Mouse (Mus musculus): Measurements from ENCODE around the gene Tmem131l. TPM values are rescaled to one million over a fixed set of nuclear protein-coding genes. Genes with fewer than 3 reads are reported as not detected.

Gene Tmem131l
- polyA plus RNA-seq, 1 experiment from 2014 or later, result 37.5 TPM

DNA sequence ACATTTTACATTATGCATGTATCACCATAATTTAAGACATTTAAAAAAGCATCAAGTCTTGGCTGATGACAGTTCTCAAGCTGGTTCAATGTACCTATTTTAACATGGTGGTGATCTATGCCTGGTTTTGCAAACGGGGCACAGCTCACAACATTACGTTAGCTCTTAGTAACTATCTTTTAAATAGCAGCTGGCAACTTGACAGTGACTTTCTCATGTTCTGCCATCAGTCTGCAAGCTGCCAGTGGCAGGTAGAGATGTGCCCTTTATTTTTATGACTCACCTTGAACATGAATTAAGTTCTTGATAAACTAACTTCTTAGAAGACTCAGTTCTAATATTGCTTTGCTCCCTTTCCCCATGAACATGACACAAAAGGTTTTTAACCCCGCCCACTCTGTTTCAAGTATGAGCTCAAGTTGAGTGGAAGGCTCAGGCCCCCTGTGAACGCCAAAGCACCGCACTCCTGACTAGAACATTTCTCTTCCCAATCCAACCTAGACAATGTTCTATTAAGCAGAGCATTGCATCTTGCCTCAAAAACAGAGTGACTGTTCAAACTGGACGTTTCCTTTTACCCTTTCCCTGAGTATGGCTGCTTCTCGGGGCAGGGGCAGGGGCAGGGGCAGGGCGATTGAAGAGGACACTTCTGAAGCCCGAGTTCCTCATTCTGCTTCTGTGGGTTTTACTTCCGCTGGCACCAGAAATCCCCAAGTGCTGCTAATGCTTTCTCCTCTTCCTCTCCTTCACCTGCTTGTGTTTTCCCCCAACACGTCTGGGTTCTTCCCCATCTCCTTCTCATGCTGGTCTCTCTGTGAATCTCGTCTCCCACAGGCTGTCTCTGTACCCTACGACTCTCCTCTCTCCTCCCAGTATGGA, 29.1 kb upstream of the Tmem131l start:
- Histone ChIP-seq H3K27me3 (no peaks in the 10 kb centered on the region), H3K27ac (no peak overlapping the region), H3K4me1 (no peaks in the 10 kb centered on the region), H3K9me3 (replicated peaks) (no peaks in the 10 kb centered on the region), H3K36me3 (no peaks in the 10 kb centered on the region), H3K4me2 (no peak overlapping the region), H3K4me3 (replicated peaks) (no peak overlapping the region), H3K9ac (no peak overlapping the region)
- 82% methylated on average over 13 of the region's 13 CpGs for WGBS
- ATAC-seq (replicated peaks; ENCODE audit: low FRiP score), result no peak

DNA sequence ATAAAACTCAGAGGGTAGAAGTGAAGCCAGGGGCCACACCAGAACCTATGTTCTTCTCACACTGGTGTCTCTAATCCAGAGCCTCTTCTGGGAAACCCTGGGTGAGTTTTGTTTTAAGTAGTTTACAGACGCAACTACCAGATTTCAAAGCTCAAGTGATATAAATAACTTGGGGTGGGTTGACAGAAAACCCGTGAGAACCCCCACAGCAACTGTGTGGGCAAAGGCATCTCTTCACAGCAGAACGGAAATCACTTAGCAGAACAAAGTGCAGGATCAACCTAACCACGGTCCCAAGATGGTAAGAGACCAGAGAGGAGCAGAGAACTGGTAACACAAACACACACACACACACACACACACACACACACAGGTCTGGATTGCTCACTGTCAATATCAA, 25.9 kb upstream of the Tmem131l start:
- Histone ChIP-seq H3K4me2 (no peak overlapping the region), H3K36me3 (no peaks in the 10 kb centered on the region)
- ATAC-seq (replicated peaks; ENCODE audit: low FRiP score), result no peak

DNA sequence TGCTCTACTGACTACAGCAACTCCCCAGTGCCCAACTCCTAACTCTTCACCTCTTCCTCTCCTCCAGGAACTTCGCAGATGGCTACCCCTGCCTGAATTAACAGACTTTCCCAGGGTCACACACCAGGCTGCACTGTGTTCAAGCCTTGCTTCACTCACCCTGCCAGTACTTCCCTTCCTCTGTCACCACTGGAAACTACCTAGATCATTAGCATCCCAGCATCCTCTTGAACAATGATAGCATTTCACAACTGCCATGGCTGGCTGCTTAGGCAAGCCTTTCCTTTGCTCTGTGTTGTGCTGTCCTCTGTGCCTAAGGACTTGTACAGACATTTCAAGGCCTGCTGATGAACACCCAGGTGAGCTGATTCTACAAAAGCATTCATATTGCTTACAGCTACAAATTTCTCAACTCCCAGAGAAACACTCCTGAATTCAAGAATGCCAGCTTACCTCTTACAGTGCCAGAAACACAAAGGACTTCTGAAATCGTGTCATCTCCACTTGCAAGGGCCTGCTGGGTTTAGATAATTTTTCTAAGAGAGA, 23.5 kb upstream of the Tmem131l start:
- Histone ChIP-seq H3K27me3 (no peaks in the 10 kb centered on the region), H3K4me2 (no peak overlapping the region), H3K36me3 (no peaks in the 10 kb centered on the region), H3K4me1 (peaks cover 13% of the 10 kb centered on the region), H3K9me3 (replicated peaks) (no peaks in the 10 kb centered on the region), H3K9ac (no peak overlapping the region), H3K27ac (no peak overlapping the region), H3K4me3 (replicated peaks) (no peak overlapping the region)
- ATAC-seq (replicated peaks; ENCODE audit: low FRiP score), result no peak
- WGBS, result 90% methylated on average over 2 of the region's 2 CpGs

More for the DNA sequence above, 25.9 kb upstream of the Tmem131l start:
- Histone ChIP-seq H3K4me3 (replicated peaks) (no peak overlapping the region), H3K27me3 (no peaks in the 10 kb centered on the region), H3K27ac (no peak overlapping the region), H3K4me1 (no peaks in the 10 kb centered on the region), H3K9me3 (replicated peaks) (no peaks in the 10 kb centered on the region), H3K9ac (no peak overlapping the region)
- 76% methylated on average over 4 of the region's 4 CpGs for WGBS

DNA sequence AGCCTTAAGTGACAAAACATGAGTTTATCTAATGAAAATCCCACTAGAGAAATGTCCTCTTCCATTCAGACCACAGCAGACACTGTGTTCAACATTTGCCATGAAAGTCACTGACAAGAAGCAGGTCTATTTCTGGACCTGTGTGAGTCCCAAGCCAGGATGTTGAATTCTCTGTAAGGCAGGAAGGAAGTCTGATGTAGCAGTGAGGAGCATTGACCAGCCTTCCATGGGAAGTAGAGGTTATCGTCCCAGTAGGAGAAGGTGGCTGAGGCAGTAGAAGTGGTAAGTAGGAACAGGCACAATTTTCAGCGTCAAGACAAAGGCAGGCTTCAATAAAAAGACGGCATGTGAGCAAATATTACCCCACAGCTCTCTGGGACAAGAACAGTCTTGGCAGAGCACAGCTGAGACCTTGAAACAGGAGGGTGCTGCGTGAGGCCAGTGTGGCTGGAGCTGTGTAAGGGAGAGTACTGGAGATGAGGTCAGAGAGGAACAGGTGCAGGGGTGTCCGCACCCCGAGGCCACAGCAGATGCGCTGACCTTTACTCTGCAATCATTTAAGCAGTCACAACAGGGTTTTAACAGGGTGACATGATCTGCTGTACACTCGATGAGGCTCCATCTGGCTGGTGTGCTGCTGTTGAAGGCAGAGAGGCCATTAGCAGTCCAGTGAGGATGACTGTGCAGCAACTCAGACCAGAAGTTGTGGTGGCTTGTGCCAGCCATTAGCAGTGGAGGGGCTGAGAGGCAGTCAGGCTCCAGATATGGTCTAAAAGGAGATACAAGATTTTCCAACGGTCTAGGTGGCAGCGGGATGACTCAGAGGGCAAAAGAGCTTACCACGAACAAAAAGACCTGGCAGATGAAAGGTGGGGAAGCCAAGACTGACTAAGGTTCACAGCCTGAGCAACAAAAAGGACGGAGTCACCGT, 21.8 kb upstream of the Tmem131l start:
- Histone ChIP-seq H3K27ac (no peak overlapping the region), H3K36me3 (no peaks in the 10 kb centered on the region), H3K27me3 (no peaks in the 10 kb centered on the region), H3K9ac (no peak overlapping the region), H3K4me3 (replicated peaks) (no peak overlapping the region), H3K4me1 (peaks cover 13% of the 10 kb centered on the region), H3K9me3 (replicated peaks) (no peaks in the 10 kb centered on the region), H3K4me2 (no peak overlapping the region)
- 68% methylated on average over 13 of the region's 13 CpGs for WGBS
- 0 out of 2 replicates have a peak, but pooled peaks have one; percentile 36 for ATAC-seq (replicated peaks; ENCODE audit: low FRiP score)

DNA sequence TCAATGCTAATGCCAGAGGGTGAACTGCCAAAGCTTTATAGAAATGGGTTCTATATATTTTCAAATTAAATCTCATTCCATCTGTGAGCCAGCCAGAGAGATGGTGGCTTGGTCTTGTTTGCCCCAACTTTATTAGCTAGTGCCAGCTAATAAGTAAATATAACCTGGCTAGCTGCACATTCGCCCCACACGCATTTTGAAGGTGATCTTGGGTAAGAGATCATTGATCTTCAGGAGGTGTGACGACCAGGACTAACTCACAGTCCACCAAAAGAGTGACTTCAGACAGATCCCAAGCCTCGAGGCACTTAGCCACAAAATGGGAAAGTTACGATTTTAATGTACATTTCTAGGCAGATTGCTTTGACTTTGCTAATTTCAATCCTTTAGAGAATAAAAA, 21.0 kb upstream of the Tmem131l start:
- no peak overlapping the region for H3K9ac ChIP-seq
- H3K27me3 ChIP-seq, result no peaks in the 10 kb centered on the region
- no peak overlapping the region for H3K4me3 ChIP-seq (replicated peaks)
- H3K4me1 ChIP-seq, result peaks cover 13% of the 10 kb centered on the region
- H3K4me2 ChIP-seq, result no peak overlapping the region
- no peak for ATAC-seq (replicated peaks; ENCODE audit: low FRiP score)
- H3K9me3 ChIP-seq (replicated peaks), result no peaks in the 10 kb centered on the region
- 81% methylated on average over 5 of the region's 5 CpGs for WGBS
- no peak overlapping the region for H3K27ac ChIP-seq
- H3K36me3 ChIP-seq, result no peaks in the 10 kb centered on the region

DNA sequence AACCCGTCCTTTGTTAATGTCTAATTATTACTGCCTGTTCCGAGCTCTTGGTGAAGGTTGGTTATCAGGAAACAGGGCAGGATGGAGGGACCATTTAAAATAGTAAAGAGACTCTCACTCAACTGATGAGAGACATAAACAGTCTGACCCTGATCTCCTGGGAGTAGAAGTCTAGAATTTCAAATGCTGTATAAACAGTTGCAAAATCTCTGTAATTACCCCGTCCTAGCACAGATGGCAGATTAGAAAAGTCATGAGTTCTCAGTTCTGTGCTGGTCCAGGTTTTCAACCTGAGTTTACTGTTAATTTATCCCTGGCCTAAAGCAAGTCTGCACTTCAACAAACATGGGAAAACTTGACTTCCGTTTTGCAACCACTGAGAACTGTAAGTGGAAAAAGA, 20.2 kb upstream of the Tmem131l start:
- H3K9ac ChIP-seq, result no peak overlapping the region
- no peaks in the 10 kb centered on the region for H3K36me3 ChIP-seq
- peaks cover 13% of the 10 kb centered on the region for H3K4me1 ChIP-seq
- ATAC-seq (replicated peaks; ENCODE audit: low FRiP score), result no peak
- H3K27ac ChIP-seq, result no peak overlapping the region
- H3K27me3 ChIP-seq, result no peaks in the 10 kb centered on the region
- H3K9me3 ChIP-seq (replicated peaks), result no peaks in the 10 kb centered on the region
- 20% methylated on average over 4 of the region's 4 CpGs for WGBS
- H3K4me2 ChIP-seq, result no peak overlapping the region
- H3K4me3 ChIP-seq (replicated peaks), result no peak overlapping the region

DNA sequence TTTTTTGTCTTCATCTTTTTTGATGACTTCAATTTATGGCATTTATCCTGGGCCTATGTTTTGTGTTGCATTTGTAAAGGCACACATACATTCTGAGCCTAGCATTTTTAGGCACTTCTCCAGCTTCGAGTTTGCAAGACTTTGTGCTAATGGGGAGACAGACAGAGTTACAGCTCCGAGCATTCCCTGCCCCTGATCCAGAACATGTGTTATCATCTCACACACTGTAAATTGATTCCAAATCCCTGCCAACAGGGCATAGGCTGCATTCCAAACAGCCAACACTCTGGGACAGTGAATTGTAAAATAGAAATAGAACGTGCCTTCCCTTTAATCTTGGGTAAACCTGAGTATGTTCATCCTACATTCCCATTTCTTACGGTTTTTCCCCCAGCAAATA, 19.7 kb upstream of the Tmem131l start:
- Histone ChIP-seq H3K9ac (no peak overlapping the region), H3K4me2 (0 out of 2 replicates have a peak overlapping the region, but pooled peaks have one; percentile 21), H3K27me3 (no peaks in the 10 kb centered on the region), H3K9me3 (replicated peaks) (no peaks in the 10 kb centered on the region), H3K36me3 (no peaks in the 10 kb centered on the region), H3K4me1 (peaks cover 13% of the 10 kb centered on the region), H3K4me3 (replicated peaks) (no peak overlapping the region), H3K27ac (no peak overlapping the region)
- WGBS, result 33% methylated on average over 4 of the region's 4 CpGs
- ATAC-seq (replicated peaks; ENCODE audit: low FRiP score), result no peak

DNA sequence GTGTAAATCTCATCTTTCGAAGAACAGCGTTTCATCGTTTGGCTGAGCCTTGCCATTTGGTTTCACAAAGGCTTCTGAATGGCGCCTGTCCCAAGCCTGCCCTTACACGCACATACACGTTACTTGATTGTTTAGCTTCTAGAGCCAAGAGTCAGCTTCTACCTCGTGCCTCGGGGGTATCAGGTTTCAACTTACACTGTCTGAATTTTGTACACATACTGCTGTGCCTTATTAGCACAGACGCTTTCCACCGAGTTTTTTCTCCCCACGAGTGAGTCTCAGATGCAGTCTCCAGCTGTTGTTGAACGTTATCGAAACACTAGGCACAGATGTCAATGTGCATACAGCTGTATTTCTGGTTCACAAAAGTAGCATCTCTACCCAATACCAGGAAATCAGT, 19.3 kb upstream of the Tmem131l start:
- no peaks in the 10 kb centered on the region for H3K36me3 ChIP-seq
- no peak overlapping the region for H3K4me3 ChIP-seq (replicated peaks)
- H3K4me2 ChIP-seq, result peak overlapping the region; percentile 21; the same call in 1 of the 2 replicates
- no peak overlapping the region for H3K9ac ChIP-seq
- WGBS, result 25% methylated on average over 13 of the region's 13 CpGs
- no peak overlapping the region for H3K27ac ChIP-seq
- no peaks in the 10 kb centered on the region for H3K27me3 ChIP-seq
- no peaks in the 10 kb centered on the region for H3K9me3 ChIP-seq (replicated peaks)
- ATAC-seq (replicated peaks; ENCODE audit: low FRiP score), result no peak
- peaks cover 13% of the 10 kb centered on the region for H3K4me1 ChIP-seq

DNA sequence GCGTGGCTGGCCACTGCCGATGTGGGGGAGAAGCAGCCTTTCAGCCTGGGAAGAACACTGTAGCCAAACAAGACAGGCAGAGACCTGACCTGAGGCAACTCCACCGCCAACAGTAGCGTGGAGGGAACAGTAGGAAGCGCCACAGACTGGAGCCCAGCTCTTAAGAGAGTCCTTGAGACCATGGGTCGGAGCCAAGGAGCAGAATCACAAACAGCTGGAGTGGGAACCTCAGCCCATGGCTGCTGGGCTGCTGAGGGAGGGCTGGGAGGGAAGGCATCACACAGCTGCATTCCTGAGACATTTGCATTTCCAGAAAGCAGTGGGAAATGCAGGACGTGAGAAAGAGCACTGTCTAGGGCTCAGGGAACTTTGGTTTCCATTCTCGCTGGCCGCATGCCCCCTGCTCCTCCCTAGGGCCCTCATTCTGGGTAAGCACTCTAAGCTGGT, 8.8 kb upstream of the Tmem131l start:
- H3K4me2 ChIP-seq, result peak overlapping the region; percentile 28
- H3K9ac ChIP-seq, result no peak overlapping the region
- H3K4me1 ChIP-seq, result 0 out of 2 replicates have a peak, but pooled peaks cover 9% of the 10 kb centered on the region
- ATAC-seq (replicated peaks; ENCODE audit: low FRiP score), result peak; percentile 78
- no peaks in the 10 kb centered on the region for H3K27me3 ChIP-seq
- H3K9me3 ChIP-seq (replicated peaks), result no peaks in the 10 kb centered on the region
- H3K27ac ChIP-seq, result no peak overlapping the region
- no peak overlapping the region for H3K4me3 ChIP-seq (replicated peaks)
- WGBS, result 16% methylated on average over 9 of the region's 9 CpGs
- H3K36me3 ChIP-seq, result no peaks in the 10 kb centered on the region

DNA sequence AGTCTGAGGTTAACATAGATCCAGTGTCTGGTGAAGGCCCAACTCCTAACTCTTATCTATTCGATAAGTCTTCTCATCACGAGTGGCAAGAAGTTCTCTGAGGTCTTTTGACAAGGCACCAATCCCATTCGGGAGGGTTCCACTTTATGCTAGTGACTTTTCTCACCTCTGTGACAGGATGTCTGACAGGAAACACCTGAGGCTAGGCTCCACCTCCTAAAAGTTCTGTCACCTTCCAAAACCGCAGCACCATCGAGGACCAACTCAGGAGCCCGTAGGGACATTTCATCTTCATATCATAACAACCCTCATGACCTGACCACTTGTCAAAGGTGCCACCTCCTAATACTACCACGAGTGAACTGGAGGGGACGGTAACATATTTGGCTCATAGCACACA, 6.2 kb upstream of the Tmem131l start:
- Histone ChIP-seq H3K4me3 (replicated peaks) (no peak overlapping the region), H3K4me1 (0 out of 2 replicates have a peak, but pooled peaks cover 9% of the 10 kb centered on the region), H3K4me2 (no peak overlapping the region), H3K36me3 (no peaks in the 10 kb centered on the region), H3K9ac (no peak overlapping the region), H3K27ac (no peak overlapping the region), H3K9me3 (replicated peaks) (no peaks in the 10 kb centered on the region), H3K27me3 (no peaks in the 10 kb centered on the region)
- ATAC-seq (replicated peaks; ENCODE audit: low FRiP score), result no peak
- WGBS, result 86% methylated on average over 8 of the region's 8 CpGs

DNA sequence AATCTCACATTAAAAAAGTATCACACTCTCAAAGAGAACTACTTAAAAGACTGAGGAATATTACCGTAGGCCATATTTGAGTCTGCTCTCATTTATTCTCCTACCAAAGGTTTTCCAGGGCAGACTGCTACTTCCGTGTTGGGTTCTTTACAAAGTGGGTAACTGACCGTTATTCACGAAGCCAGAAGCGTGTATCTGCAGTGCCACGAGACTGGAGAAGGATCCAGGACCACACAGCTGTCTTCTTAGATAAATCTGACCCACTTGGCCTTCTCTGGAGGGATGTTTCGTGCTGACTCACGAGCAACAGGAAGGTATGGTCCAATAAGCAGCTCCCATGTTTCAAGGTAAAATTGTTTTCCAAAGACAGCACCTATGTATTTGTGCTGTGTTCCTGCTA, 1.8 kb upstream of the Tmem131l start:
- Histone ChIP-seq H3K27ac (no peak overlapping the region), H3K27me3 (no peaks in the 10 kb centered on the region), H3K9ac (no peak overlapping the region), H3K4me3 (replicated peaks) (no peak overlapping the region), H3K4me1 (peaks cover 25% of the 10 kb centered on the region), H3K36me3 (0 out of 2 replicates have a peak, but pooled peaks cover 4% of the 10 kb centered on the region), H3K4me2 (no peak overlapping the region), H3K9me3 (replicated peaks) (no peaks in the 10 kb centered on the region)
- 85% methylated on average over 8 of the region's 8 CpGs for WGBS
- no peak for ATAC-seq (replicated peaks; ENCODE audit: low FRiP score)
